Mouse (Mus musculus) NIH3T3 (cell line): ENCODE measurements around the gene Ring1.
"Not testable (repeated sequence)": the region's sequence is repeated elsewhere in the genome, so short reads cannot be mapped to it uniquely, and the experiment has no call there.

Experiments
- DNase-seq: peaks from one replicate; pipeline ENCODE4 v3.0.0-alpha.2; 2012; ENCODE audit warnings: low read depth

Ring1 gene

GRCm38 (mm10) chr17:34028501-34029149 lies 4.1 kb upstream of the Ring1 start:
- no peak for DNase-seq

GRCm38 (mm10) chr17:34027656-34028223 lies 3.3 kb upstream of the Ring1 start, which contains the start of gene H2-Ke6:
TSS of gene H2-Ke6 (minus strand) at chr17:34028060.
- DNase-seq = peak; percentile 97

GRCm38 (mm10) chr17:34026917-34027655 lies 2.6 kb upstream of the Ring1 start:
- DNase-seq = peak; percentile 68

- peak; percentile 60 for DNase-seq
Measured at GRCm38 (mm10) chr17:34026221-34026620, 1.7 kb upstream of the Ring1 start.

GRCm38 (mm10) chr17:34025756-34026151 lies 1.3 kb upstream of the Ring1 start:
- DNase-seq = no peak

- peak; percentile 65 for DNase-seq
Measured at GRCm38 (mm10) chr17:34024861-34025755, 628 bp upstream of the Ring1 start.

GRCm38 (mm10) chr17:34023678-34024077 lies 802 bp downstream of the Ring1 start:
- DNase-seq = no peak

- DNase-seq = no peak
Measured at GRCm38 (mm10) chr17:34022987-34023386, 1.5 kb downstream of the Ring1 start.

GRCm38 (mm10) chr17:34022414-34022783 lies 2.1 kb downstream of the Ring1 start:
- DNase-seq = no peak

GRCm38 (mm10) chr17:34021539-34022413 lies 2.7 kb downstream of the Ring1 start:
- DNase-seq = no peak

GRCm38 (mm10) chr17:34013436-34013835 lies 11.0 kb downstream of the Ring1 start:
- DNase-seq = no peak

- no peak for DNase-seq
Measured at GRCm38 (mm10) chr17:34010156-34010555, 14.3 kb downstream of the Ring1 start.

- no peak for DNase-seq
Measured at GRCm38 (mm10) chr17:34006570-34006969, 17.9 kb downstream of the Ring1 start.

GRCm38 (mm10) chr17:34003426-34003825 lies 21.1 kb downstream of the Ring1 start:
- peak; percentile 49 for DNase-seq

- DNase-seq = not testable (repeated sequence)
Measured at GRCm38 (mm10) chr17:34000796-34001195, 23.7 kb downstream of the Ring1 start.

- peak; percentile 92 for DNase-seq
Measured at GRCm38 (mm10) chr17:34000150-34000537, 24.3 kb downstream of the Ring1 start, which contains the start of gene H2-K1. TSS of gene H2-K1 (minus strand) at chr17:34000347.

GRCm38 (mm10) chr17:33999341-34000149 lies 24.9 kb downstream of the Ring1 start:
- DNase-seq = no peak

- DNase-seq = not testable (repeated sequence)
Measured at GRCm38 (mm10) chr17:33998697-33999096, 25.8 kb downstream of the Ring1 start.

- not testable (repeated sequence) for DNase-seq
Measured at GRCm38 (mm10) chr17:33997025-33997424, 27.5 kb downstream of the Ring1 start.

- no peak for DNase-seq
Measured at GRCm38 (mm10) chr17:33995651-33996050, 28.8 kb downstream of the Ring1 start.
